Mouse (Mus musculus): ENCODE data around the gene Rcvrn.

Gene Rcvrn

DNA sequence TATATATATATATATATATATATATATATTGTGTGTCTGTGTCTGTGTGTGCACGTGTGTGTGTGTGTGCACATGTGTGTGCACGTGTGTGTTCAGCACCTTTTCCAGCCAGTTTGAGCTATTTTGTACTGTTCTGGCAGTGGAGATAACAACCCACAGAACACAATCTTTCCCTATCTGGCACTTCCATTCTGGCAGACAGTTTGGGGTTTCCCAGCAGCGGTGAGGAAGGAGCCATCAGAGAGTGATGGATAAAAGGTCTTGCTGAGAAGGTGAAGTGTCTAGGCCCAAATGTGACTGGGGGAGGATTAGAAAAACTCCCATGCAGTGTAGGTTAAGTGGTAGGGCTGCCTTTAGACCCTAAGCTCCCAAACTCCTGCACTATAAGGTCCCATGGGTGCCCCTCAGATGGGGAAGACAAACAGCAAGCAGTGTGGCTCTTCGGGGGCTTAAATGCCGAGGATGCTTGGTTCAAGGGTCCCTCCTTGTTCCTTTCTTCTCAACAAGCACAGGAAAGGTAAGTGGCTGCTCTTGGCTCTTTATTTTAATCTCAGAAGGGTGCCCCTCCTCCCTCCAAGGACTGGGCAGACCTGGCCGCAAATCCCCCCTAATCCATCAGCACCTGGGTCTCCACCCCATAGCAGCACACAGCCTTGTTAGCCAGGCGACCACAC is at the start of gene Rcvrn:
TSS of gene Rcvrn (plus strand) at position 624 of the 674 bp plus-strand sequence.
- no peak for DNase-seq

DNA sequence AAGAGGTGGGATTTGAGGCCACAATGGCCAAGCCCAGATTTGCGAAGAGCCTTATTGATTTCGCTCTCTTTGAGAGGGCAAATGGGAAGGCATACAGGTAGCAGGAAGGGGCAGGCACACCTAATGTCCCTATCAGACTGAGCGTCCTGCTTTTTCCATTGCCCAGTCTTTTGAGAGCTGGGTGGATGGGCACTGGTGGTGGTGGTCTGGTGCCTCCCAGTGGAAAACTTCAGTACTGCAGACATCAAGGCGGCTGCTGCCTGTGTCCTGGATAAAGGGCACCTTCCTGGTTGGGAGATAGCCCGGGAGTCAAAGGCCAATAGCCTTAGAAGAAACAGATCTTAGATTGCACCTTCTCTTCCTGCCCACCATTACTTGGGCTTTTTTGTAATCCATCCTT is 47.4 kb upstream of the Rcvrn start:
- DNase-seq = peak; percentile 85

DNA sequence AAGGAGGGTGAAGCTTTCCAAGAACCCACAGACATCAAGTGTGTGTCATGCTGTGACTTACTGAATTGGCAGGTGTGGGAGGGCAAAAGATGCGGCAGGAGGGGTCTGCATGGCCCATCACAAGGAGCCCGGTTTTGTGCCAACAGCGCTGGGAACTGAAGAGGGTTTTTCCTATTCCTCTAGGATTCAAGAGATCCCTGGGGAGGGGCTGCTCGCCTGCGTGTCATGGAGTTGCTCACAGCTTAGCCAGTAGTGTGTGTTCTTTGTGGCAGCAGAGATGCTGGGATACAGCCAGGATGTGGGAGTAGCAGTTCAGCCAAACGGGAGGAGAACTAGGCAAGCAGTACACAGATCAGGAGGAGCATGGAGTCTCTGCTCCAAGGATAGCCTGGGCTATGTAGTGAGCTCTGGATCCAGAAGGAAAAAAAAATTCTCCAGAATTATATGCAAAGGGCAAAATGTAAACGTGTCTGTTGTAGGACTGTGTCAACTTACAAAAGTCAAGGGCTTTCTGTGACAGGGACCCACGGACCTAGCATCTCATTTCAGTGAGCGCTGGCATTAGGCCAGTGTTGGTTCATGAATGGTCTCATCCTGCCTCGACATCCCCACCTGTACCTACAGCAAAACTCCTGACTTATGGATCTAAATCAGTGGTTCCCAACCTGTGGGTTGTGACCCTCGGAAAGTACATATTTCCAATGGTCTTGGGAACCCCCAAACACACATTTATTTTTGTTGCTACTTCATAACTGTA is 46.3 kb upstream of the Rcvrn start:
- peak; percentile 71 for DNase-seq

DNA sequence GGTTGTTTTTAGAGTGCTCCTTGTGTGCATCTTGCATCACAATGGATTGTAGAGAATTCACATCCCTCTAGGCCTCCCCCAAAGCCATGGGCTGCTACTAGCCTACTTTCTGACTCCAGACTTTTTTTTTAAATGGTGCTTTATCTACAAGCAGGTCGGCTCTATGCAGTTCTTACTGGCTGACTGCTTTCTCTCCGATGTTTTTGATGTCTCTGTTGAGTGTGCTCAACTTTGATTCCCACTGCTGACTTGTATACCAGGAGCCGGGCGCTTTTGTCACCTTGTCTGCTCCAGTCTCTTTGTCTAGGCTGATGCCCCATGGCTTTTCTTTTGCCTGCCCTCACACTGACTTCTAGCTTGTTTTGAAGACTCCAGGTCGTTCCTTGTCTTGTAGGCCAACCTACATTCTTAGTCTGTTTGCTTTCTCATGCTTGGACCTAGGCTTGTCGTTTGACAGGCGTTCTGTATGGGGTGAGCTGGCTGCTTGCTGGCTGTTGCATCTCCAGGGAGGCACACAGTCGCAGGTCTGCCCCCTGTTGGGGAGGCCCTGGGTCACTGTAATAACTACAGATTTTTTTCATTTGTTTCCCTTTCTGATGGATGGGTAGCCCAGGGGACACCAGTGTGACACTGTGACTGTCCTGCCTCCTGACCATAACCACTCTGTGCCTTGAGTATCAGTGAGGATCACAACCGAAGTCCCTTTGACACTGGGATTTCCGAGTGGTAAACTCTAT is 45.0 kb upstream of the Rcvrn start:
- peak; percentile 50 for DNase-seq

DNA sequence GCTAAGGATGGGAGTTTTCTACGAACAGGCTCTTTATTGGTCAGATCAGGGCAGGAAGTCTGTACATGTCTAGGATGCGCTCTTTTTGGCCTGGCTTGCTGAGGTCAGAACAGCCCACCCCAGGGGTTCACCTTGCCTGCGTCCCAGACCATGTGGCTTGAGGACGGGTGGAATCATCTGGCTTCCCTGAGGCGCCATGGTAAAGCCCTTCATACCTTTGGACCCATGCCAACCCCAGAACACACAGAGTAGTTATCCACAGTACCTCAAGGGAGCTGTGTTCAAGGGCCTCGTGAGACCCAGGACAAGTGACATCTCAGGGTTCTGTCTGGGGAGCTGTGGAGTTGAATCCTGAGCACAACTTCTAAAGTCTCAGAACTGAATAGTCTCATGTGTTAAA is 43.4 kb upstream of the Rcvrn start:
- peak; percentile 80 for DNase-seq

DNA sequence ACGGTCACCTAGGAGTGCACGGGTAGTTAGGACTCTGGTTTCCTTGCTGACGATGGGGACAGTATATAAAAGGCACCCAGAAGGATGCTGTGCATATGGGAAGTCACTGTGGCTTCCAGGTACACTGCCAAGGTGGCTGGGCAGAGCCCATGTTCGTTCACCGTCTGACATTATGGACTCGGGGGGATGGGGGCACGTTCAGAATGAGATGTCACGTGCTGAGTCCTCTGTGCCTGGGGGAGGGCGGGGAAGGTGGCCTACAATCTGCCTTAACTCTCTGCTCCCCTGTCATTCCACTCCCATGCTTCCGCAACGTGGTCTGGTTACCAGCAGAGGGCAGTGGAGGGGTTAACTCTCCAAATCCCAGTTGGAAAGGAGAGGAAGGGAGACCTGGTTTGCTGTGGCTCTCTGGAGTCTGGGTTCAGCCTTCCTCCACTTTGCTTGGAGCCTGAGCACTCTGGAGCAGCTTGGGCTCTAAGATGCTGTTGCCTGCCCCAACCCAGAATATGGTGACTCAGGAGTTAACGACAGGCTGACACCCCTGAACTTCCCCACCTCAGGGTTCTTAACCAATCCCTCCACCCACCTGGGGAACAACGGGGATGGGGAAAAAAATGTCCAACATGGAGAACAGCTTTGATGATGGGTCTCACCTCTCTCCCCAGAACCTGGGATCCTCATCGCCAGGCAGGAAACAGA is 42.8 kb upstream of the Rcvrn start:
- DNase-seq = peak; percentile 96

DNA sequence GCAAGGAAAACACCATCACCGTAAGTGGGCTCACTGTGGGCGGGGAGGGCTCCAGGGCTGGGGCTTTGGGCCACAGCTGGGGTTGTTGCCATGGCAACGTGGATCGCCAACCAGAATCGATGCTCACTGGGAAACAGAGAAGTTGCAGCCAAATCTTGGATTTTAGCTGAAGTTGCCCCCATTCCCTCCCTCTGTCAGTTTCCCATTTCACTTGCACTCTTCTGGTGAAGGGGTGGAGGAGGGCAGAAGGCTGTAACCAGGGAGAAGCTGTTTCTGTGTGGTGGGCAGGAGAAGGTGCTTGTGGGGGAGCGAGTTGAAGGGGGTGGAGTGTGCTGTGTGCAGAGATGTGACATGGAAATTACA is 42.3 kb upstream of the Rcvrn start:
- DNase-seq = no peak

DNA sequence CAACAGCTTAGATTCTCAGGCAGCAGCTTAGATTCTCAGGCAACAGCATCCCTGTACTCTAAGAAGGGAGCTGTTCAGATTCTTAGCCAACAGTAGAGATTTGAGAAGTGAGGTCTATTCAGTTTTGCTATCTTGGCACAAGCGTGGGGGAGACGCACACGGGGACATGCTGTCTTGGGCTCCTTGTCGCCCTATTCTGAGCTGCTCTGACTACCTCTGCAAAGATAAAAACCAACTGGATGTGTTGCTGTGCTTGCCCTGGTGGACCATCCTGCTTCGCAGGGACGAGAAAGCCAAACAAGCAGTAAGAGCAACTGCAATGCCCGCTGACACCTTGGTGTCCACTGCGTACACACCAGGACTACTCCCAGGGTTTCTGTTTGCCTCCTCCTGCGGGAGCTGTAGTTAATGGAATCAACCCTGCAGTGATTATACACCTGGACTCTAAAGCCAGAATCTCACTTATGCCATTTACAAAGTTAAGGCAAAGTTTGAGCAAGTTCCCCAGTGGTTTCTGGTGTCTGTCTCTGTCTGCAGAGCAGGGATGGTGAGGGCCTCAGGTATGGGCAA is 41.5 kb upstream of the Rcvrn start:
- peak; percentile 46 for DNase-seq

DNA sequence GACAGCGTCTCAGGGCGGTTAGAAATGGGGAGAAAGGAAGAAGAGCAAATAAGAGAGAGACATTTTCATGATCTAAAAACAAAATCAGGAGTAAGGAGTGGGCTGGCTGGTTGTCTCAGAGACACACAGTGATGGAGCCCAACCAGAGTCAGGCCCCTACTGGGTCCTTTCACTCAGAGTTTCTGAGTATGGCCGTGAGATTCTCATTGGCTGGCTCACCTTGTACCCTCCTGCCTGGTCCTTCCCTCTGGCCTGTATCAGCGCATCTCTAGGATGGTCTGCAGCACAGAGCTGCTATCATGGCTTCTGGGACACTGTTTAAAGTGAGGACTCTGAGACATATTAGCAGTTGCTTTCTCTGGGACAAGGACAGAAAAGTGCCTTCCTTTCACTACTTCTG is 40.6 kb upstream of the Rcvrn start:
- peak; percentile 75 for DNase-seq

DNA sequence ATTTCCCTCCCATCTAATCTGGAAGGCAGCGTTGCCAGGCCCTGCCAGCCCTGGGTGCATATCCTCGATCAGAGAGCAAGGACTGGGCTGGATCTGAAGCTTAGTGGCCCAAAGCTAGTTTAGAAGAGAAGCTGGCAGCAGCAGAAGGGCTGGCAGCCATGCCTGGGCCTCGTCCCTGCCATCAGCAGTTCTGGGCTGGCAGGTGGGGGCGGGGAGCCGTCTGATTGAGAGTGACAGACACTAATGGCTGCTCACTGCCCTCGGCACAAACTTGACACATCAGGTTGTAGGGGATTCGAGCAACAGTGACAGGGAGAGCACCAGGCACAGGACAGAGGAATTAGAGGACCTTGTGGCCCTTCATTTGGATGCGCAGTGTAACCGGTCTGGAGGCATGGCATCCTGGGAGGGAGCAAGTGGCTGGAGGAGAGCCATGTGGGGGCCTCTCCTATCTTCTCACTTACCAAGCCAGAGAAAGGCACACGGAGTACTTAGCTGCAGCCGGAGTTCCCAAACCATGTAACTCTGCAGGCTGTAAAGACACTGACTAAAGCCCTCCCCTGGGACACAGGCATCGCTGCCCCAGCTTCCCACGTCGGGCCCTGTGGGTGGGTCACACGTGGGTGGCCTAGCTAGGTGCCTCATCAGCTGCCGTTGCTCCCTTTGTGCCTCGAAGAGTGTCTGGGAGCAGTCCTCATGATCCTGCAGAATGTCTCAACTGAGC is 39.7 kb upstream of the Rcvrn start:
- DNase-seq = peak; percentile 91

DNA sequence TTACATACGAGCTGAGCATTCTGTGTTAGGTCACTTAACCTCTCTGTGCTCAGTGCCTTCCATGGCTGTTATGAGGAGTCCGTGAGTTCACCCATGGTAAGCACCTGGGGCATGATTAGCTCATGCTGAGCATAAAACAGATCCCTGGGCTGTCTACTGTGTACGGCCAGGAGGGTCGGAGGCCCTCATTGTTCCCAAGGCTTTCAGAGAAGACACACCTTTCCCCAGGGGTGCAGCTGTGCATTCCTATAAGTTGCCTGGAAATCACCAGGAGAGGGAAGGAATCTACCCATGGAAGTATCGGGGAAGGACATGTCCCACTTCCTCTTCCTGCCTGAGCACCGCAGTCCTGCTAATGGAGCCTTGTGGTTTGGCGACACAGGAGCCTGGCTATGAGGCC is 38.8 kb upstream of the Rcvrn start:
- DNase-seq = no peak

DNA sequence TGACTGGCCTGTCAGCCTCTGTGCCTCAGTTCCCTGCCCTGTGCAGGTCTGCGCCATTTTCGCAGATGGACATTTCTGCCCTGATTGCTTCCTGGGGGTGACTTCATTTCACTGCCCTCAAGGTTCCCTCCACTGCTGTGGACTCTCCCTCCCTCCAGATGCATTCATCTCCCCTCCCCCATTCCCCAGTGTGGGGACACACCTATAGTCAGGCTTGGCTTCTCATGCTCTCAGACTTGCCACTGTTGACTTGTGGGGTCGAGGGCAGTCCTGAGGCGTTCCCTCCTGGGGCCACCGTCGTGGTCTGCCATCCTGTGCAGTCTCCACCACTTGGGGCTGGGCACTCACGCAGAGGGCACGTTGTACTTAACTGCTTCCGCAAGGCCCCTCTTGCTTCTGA is 38.3 kb upstream of the Rcvrn start:
- no peak for DNase-seq

DNA sequence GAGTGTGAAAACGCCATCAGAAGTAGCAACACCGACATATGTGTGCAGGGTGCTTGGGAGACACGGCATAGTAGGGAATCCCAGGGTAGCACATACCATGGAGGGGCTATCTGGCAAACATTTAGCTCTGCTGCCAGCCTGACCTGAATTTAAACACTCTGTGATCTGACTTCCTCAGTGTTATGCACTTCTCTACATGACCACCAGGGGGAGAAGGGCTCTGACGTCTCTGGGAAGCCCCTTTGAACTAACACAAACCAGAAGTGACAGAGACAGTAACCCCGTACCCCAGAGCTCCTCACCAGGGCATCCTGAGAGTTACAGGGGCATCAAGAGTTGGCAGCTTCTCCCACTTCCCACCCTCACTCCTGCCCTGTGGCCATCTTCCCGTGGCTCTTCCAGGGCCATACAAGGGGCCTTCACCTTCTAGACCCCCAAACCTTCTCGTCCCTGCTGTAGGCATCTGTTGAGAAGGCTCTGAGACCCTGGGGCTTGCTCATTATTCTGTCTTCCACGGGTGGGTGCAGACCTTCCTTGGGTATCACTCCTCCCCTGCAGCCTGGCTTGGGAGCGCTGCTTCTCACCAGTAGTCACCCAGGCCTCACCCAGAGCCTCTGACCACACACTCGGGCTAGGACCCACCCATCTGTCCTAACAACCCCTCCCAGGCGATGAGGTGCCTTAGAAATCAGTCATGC is 37.3 kb upstream of the Rcvrn start:
- DNase-seq = peak; percentile 83

DNA sequence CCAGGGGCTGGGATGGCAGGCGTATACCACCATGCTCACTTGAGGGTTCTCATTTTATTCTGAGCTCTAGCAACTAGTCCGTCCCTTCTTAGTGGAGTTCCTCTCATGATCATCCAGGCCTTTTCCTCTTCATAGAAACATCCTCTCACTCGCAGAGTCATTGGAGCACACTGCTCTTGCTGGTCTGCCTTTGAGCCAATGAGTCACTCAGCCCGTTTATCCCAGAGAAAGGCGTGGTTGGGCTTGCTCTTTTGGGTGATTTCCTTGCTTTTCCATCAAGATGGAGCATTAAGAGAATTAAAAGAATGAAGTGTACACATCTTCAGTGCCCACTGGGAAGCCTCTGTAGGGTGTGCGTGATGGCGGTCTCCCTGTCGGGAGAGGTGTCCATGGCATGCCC is 33.7 kb upstream of the Rcvrn start:
- DNase-seq = no peak

DNA sequence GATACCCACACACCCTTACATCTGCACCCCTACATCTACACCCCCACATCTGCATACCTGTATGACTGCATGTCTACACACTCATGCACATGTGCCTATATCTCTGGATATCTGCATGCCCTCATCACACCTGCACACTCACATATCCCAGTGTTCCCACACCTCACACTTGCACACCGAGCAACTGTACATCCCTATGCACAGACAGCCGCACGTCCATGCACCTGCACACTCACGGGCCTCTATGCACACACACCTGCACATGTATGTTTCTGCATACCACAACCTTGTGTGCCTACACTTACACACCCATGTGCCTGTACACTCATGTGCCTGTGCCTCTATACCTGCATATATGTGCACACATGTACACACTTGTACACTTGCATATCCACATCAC is 31.7 kb upstream of the Rcvrn start:
- DNase-seq = peak; percentile 61

DNA sequence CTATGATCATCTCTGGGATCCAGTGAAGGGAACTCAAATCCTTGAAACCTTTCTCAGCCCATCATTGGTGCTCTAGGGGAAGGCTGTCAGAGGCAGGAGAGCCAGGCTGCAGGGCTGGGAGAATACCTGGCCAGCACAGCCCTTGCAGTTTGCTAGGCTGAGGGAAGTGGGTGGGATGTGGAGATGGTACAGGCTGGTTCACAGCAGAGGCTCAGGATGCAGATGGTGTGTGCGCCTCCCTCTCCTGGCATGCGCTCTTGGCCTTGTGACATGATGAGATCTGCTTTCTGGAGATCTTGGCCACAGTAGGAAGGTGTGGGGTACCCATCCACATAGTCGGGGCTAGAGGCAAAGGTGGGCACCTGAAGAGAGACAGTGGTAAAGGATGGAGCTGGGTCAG is 30.9 kb upstream of the Rcvrn start:
- peak; percentile 95 for DNase-seq

DNA sequence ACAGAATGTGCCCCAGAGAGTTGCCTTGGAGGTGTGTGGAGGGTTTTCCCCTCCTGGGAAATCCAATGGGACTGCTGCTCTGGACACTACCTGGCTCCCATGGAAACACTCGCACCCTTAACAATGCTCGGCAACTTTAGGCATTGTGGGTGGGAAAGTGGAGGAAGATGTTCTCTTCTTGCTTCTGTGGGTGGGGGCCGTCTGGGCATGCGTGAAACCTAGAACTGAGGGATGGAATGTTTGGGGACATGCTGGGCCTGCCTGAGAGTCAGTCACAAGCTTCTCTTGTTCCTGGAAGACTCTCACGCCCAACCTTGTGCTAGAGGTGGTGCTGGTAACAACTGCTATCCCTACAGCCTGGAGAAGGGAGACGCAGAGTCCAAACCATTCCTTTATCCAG is 30.2 kb upstream of the Rcvrn start:
- DNase-seq = peak; percentile 42

DNA sequence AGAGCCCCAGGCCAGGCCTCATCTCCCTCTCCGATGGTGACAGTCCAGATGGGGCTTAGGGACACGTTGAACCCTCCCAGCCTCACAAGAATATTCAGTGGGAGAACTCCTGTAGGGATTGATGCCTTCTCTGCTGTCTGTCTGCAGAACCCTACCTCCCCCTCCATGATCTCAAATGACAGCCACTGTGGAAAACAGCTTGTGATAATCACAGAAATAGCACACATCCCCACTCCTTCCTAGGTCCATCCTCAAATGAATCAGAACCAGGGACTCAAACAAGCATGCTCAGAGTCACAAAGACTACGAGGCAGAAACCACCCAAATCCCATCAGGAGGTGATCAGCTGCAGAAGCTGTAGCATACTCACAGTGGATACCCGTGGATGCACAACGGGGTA is 29.0 kb upstream of the Rcvrn start:
- no peak for DNase-seq

DNA sequence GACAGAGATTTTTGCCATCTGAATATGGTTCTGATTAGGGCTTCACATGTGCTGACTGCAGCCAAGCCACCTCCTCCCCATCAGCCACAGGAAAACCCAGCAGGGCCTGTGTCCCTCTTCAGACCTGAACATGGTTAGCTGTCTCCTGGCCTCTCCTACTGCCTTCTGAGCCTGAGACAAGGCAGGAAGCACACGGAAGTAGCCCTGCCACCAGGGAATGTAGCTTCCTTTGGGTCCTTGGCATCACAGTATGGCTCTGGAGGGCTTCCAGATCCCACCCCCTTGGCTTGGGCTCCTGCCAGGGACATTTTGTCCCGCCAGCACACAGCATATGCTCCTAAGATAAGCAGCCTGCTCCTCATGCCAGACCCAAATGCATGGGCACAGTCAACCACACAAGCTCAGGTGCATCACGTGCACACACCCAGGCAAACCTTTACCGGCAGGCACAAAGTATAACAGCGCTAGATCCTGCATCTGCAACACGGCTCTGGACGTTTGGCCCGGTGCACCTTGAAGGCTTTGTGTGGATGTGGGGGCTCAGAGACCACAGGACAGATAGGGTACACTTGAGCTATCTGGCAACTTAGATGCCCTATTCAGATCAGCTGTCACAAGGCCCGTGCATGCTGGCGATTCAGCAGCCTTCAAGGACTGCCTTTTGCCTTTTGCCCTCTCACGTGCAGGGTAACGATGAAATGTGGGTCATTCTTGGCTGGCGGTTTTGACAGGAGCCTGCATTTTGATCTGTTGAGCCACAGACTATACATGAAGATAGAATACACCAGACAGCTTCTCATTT is 27.4 kb upstream of the Rcvrn start:
- peak; percentile 98 for DNase-seq

DNA sequence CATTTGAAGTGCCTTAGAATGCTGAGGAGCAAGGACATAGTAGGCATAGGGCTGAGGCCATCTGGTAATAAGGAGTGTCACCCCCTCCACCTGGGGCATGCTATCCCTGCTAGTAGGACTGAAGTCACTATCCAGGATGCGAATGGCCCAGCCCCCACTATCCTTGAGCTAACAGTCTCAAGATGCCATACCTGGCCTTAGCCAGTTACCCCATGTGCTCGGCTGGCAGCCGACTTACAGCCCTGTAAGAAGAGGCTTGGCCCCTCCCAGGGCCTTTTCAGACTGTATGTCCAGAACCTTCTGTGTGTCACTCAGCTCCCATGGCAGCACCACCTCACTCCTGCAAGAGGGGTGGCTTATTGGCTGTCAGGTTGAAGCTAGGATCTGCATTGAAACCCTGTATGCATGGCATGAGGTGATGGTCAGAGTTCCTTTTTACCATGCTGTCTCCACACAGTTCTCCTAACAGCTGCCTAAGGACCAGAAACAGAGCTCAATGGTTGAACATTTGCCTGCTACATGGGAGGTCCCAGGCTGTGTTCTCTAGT is 26.6 kb upstream of the Rcvrn start:
- peak; percentile 73 for DNase-seq

DNA sequence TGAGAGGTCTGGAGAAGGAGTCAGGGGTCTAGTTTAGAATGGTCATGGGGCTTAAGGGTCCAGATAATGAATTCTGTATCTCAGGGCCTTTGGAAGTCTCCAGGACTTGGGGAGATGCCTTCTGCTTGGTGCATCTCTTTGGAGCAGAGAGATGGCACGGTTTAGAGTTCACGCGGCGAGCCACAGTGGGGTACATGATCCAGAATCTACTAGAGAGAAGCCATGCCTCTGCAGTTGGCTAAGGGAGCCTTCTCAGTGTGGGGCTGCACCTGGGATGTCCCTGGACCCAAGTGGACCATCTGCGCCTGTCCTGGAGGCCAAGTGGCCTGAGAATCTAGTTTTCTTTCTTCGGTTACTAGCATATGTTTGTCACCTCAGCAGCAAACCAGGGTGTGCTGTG is 25.1 kb upstream of the Rcvrn start:
- DNase-seq = peak; percentile 99
